Mouse (Mus musculus) testis, adult 2 months (tissue): ENCODE measurements around the gene Ilf2. TPM values are rescaled to one million over a fixed set of nuclear protein-coding genes. Genes with fewer than 3 reads are reported as not detected.

Experiments
- H3K27ac ChIP-seq: fragments of 200-500 bp; 2 replicates; pipeline ENCODE4 v1.5.1; 2012; ENCODE audit warnings: low read depth, low read length; ENCODE audit not compliant: control insufficient read depth, insufficient read depth
- H3K27me3 ChIP-seq: fragments of 200-500 bp; 2 replicates; pipeline ENCODE4 v1.6.1; 2012; ENCODE audit warnings: mild to moderate bottlenecking, low read length, moderate library complexity; ENCODE audit not compliant: control insufficient read depth, insufficient read depth
- H3K36me3 ChIP-seq: fragments of 200-500 bp; 2 replicates; pipeline ENCODE4 v1.6.1; 2012; ENCODE audit warnings: mild to moderate bottlenecking, low read length; ENCODE audit not compliant: control insufficient read depth, insufficient read depth
- H3K4me1 ChIP-seq: fragments of 200-500 bp; 2 replicates; pipeline ENCODE4 v1.6.1; 2012; ENCODE audit warnings: low read length; ENCODE audit not compliant: control insufficient read depth, insufficient read depth
- H3K4me3 ChIP-seq: fragments of 200-500 bp; 2 replicates; pipeline ENCODE4 v1.5.1; 2012; ENCODE audit warnings: low read depth, mild to moderate bottlenecking, low read length, moderate library complexity, mixed read lengths; ENCODE audit not compliant: control insufficient read depth
- CTCF ChIP-seq: fragments of 200-500 bp; IDR thresholded peaks from 2 replicates; pipeline ENCODE4 v1.5.1; 2012; ENCODE audit warnings: low read depth, mild to moderate bottlenecking, inconsistent platforms, low read length, moderate library complexity; ENCODE audit not compliant: control insufficient read depth, insufficient read depth, insufficient replicate concordance
- POLR2A ChIP-seq: fragments of 200-500 bp; IDR thresholded peaks from 2 replicates; pipeline ENCODE4 v1.6.1; 2012; ENCODE audit warnings: low read depth, mild to moderate bottlenecking, inconsistent platforms, low read length, moderate library complexity; ENCODE audit not compliant: control insufficient read depth
- polyA plus RNA-seq: library from polyadenylated mRNA; depleted of rRNA; stranded (reverse); fragments of >200 nt; gene quantifications from 2 replicates; pipeline ENCODE4 v1.2.3, GENCODE M21; 2012

Gene Ilf2
- polyA plus RNA-seq, 1 experiment, result 33.2 TPM

DNA sequence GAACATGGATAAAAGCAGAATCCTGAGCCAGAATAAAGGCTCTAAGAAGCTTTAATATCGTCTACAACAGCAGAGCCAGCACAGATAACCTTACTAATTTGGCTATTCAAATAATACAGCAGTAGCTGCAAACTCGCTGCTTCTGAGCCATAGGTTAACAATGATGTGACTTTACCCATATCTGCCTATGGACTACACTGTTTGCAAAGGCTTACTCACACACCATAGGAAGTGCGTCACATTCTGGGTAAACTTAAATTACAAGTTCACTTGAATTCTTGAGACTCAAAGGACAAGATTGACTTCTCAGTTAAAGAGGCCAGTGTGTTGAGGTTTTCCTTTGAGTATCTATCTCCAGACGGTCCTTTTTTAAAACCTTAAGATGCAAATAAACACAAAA lies 27.5 kb downstream of the Ilf2 start:
- Histone ChIP-seq H3K36me3 (peaks cover 7% of the 10 kb centered on the region), H3K27me3 (no peaks in the 10 kb centered on the region), H3K4me1 (peaks cover 2% of the 10 kb centered on the region; the same call in 1 of the 2 replicates), H3K4me3 (no peak overlapping the region), H3K27ac (no peak overlapping the region)
- TF ChIP-seq POLR2A (no peak), CTCF (no peak)

- Histone ChIP-seq H3K4me3 (no peak overlapping the region), H3K27ac (no peak overlapping the region), H3K27me3 (no peaks in the 10 kb centered on the region), H3K4me1 (peaks cover 2% of the 10 kb centered on the region; the same call in 1 of the 2 replicates), H3K36me3 (peaks cover 7% of the 10 kb centered on the region)
- no peak for TF ChIP-seq POLR2A
- no peak for TF ChIP-seq CTCF
Observed at GRCm38 (mm10) chr3:90505216-90505615, 29.3 kb downstream of the Ilf2 start.

DNA sequence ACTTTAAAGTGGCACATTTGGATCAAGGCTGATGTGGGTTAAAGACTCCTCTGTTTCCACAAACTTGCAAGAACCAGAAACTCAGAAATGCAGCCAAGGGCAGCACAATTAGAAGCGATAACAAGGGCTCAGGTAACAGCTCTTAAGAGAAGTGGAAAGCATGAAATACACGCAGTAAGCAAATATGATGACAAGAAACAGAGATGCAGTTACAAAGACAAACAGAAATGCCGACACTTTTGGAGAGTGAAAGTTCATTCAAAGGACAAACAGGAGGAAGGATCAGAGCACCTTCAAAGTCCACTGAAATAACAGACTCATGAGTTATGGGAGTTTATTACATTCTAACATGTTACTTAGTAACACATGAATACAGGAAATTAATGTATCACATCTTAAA lies 30.4 kb downstream of the Ilf2 start:
- H3K36me3 ChIP-seq, result peaks cover 7% of the 10 kb centered on the region
- H3K27ac ChIP-seq, result no peak overlapping the region
- H3K27me3 ChIP-seq, result no peaks in the 10 kb centered on the region
- peaks cover 2% of the 10 kb centered on the region; the same call in 1 of the 2 replicates for H3K4me1 ChIP-seq
- H3K4me3 ChIP-seq, result no peak overlapping the region
- TF ChIP-seq CTCF, result no peak

DNA sequence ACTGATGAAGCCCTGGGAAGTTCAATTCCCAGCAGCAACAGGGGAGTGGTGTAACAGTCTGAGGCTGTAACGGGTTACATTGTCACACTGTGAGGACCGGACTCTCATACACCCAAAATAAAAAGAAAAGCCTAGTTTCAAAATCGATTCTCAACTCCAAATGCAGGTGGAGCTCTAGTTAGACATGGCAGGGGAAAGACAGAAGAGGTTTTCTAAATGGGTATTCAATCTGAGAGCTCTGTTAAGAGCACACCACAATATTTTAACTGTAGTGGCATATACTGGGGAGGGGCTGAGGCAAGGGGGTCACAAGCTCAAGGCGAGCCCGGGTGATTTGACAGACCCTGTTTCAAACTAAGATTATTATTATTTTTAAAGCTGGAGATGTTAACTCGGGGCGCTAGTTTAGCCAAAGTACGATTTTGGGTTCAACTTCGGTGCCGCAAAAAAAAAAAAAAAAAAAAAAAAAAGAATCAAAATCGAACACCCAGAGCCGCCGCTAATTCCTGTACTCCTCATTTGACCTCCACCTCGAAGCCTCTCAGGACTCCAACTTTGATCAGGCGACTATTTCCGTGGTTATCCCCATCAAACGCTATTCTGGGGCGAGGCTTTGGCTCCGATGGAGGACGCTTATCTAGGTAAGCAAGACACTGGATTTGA lies 32.5 kb downstream of the Ilf2 start:
- peaks cover 2% of the 10 kb centered on the region; the same call in 1 of the 2 replicates for H3K4me1 ChIP-seq
- peak overlapping the region; percentile 99 for H3K27ac ChIP-seq
- TF ChIP-seq POLR2A (no peak), CTCF (no peak)
- peak overlapping the region; percentile 100 for H3K4me3 ChIP-seq
- no peaks in the 10 kb centered on the region for H3K27me3 ChIP-seq
- H3K36me3 ChIP-seq, result peaks cover 7% of the 10 kb centered on the region

DNA sequence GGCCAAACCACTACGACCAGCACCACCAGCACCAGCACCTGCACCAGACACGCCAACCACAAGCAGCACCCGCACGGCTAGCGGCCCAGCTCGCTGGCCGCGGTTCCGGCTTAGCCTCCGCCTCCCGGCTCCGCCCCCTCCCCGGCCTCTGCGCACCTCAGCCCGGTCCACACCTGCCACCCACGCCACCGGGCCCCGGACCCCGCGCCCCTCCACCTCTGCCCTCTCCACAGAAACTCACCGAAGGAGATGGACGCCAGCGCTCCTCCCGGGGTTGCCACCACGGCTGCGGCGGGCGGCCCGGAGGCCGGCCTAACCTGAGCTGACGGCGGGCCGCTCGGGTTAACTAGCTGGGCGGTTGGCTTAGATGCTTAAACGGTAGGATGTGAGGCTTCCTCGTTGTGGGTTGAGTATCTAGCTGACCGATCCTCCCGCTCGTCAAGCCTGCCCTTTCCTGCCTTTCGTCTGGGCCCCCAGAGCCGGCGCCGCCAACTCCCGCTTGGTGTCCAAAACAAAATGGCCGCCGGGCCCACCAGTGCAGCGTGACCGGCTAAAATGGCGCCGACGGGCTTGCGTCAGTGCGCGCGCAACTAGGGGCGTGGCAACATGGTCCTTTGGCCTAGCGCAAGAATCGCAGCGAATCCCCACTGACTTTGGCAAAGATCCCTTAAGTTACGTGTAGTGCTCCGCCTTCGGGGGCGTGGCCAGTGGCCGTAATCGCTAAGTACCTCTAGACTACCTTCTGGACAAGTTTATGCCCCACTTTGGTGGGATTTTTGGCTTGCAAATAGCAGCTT lies 33.2 kb downstream of the Ilf2 start, which contains the start of gene Chtop:
TSS of gene Chtop (minus strand) at position 549 of the 797 bp plus-strand sequence.
- no peaks in the 10 kb centered on the region for H3K27me3 ChIP-seq
- peaks cover 7% of the 10 kb centered on the region for H3K4me1 ChIP-seq
- peak within 1 kb of the TSS; percentile 100 for H3K4me3 ChIP-seq
- TF ChIP-seq CTCF (0 out of 2 replicates have a peak, but pooled peaks have one; percentile 3), POLR2A (peak; percentile 85)
- H3K36me3 ChIP-seq, result peaks cover 7% of the 10 kb centered on the region
- H3K27ac ChIP-seq, result peak within 1 kb of the TSS; percentile 99

- Histone ChIP-seq H3K4me1 (peaks cover 13% of the 10 kb centered on the region), H3K36me3 (peaks cover 7% of the 10 kb centered on the region), H3K4me3 (peak overlapping the region; percentile 100; the same call in 1 of the 2 replicates), H3K27me3 (no peaks in the 10 kb centered on the region), H3K27ac (peak overlapping the region; percentile 80)
- TF ChIP-seq POLR2A (no peak), CTCF (no peak)
Observed at GRCm38 (mm10) chr3:90509747-90510123, 33.8 kb downstream of the Ilf2 start.

DNA sequence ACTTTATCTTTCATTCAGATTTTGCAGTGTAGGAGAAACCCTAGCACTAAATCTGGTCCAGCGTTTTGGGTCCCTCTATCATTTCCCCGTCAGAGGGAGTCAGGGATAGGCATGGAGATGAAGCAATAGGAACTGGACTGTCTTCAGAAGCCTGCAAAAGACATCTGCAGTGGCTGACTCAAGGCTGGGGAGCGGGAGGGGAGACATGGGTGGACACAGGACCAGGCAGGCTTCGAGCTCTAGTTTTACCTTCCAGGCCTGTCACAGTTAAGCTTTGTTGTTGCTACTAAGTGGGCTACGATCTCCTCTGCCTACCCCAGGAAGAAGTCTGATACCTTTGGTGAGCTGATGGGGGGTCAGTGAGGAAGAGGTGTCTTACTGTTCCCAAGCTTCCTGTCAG lies 36.4 kb downstream of the Ilf2 start:
- peaks cover 18% of the 10 kb centered on the region for H3K4me1 ChIP-seq
- H3K4me3 ChIP-seq, result no peak overlapping the region
- no peaks in the 10 kb centered on the region for H3K27me3 ChIP-seq
- no peak for TF ChIP-seq POLR2A
- no peak for TF ChIP-seq CTCF
- H3K27ac ChIP-seq, result no peak overlapping the region
- H3K36me3 ChIP-seq, result peaks cover 3% of the 10 kb centered on the region
